Mouse (Mus musculus) kidney, adult 8-10 months (tissue): ENCODE data around the gene A230050P20Rik.

Experiments
- DNase-seq, 2 experiments: peaks; one replicate each; pipeline ENCODE4 v3.0.0; 2022

The A230050P20Rik gene

GRCm38 (mm10) chr9:20897736-20898510 lies 29.5 kb downstream of the A230050P20Rik start:
- no peak for DNase-seq

GRCm38 (mm10) chr9:20898511-20899073 lies 30.1 kb downstream of the A230050P20Rik start, which contains the start of gene Eif3g:
TSS of gene Eif3g (minus strand) at chr9:20898623.
- DNase-seq, result peak; percentile 77 to 86

- peak; percentile 40 to 71 for DNase-seq
Observed at GRCm38 (mm10) chr9:20901466-20902173, 33.2 kb downstream of the A230050P20Rik start.

- no peak for DNase-seq
Observed at GRCm38 (mm10) chr9:20902174-20902491, 33.7 kb downstream of the A230050P20Rik start.

GRCm38 (mm10) chr9:20909948-20910347 lies 41.5 kb downstream of the A230050P20Rik start:
- no peak for DNase-seq

GRCm38 (mm10) chr9:20916160-20916559 lies 47.7 kb downstream of the A230050P20Rik start:
- DNase-seq, result peak in 1 of 2 experiments; percentile 39

GRCm38 (mm10) chr9:20923258-20923657 lies 54.8 kb downstream of the A230050P20Rik start:
- no peak for DNase-seq
